In the genomic region with DNA sequence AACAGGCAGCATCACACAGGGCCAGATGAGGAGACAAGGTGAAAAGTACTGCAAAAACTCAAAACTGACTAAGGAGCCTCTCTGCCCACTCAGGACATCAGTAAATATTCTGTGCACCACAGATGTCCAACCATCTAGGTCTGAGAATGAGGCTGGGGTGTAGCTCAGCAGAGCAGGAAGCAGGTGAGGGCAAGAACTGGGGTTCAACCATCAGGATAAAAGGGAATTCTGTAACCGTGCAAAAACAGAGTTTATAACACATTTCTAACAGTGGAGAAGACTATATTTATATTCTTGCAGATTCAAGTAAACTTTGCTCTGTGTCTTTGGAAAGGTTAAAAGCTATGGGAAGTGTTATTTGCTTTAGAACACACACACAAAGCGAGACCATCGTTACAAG, we compare ENCODE assay signal across 15 mouse cellular contexts. TPM values are rescaled to one million over a fixed set of nuclear protein-coding genes. Genes with fewer than 3 reads are reported as not detected.
A peak's percentile ranks its signal among the peaks of the same experiment; 100 is the strongest.
DNase-seq lines count a peak whose midpoint lies in the region; ATAC-seq and TF ChIP-seq lines count a peak whose summit lies in the region.
"Had no signal": no experiment of that assay in that cellular context is flagged by ENCODE, and none has a peak within 500 bp of the region (broad histone marks: within the 10 kb centered on the region; RNA-seq: fewer than 3 reads in every experiment).

No protein-coding gene starts in this region.

- peak overlapping the region; percentile 79 for H3K4me3 ChIP-seq in liver, embryonic 13.5 days (replicated peaks)
- no peak overlapping the region for H3K4me3 ChIP-seq in embryonic facial prominence, embryonic 15.5 days (replicated peaks)
- H3K4me3 ChIP-seq in intestine, embryonic 14.5 days (ENCODE audit: low read depth, low read length), result no peak overlapping the region
- no peak overlapping the region for H3K4me3 ChIP-seq in myocyte
- H3K4me3 ChIP-seq: layer of hippocampus, adult 2 months had no signal

- no peak for TF ChIP-seq POLR2A in myocyte (IDR thresholded peaks at IDR 0.05; ENCODE audit: insufficient read length, low read depth)

- H3K4me2 ChIP-seq in liver, embryonic 13.5 days, result peak overlapping the region; percentile 75
- H3K4me2 ChIP-seq in embryonic facial prominence, embryonic 15.5 days (replicated peaks), result peak overlapping the region; percentile 64
- H3K4me2 ChIP-seq in intestine, embryonic 14.5 days (ENCODE audit: low read length), result peak overlapping the region; percentile 18; the same call in 1 of the 2 replicates
- peak overlapping the region; percentile 20 for H3K4me2 ChIP-seq in myocyte (ENCODE audit: low read depth)

- peaks cover 66% of the 10 kb centered on the region for H3K79me2 ChIP-seq in myocyte (ENCODE audit: control insufficient read depth, insufficient read depth)

- no peak for DNase-seq in liver, embryonic 13.5 days
- DNase-seq in liver, result no peak
- DNase-seq in intestine, embryonic 14.5 days (ENCODE audit: low spot score), result no peak
- no peak for DNase-seq in layer of hippocampus, adult 18-20 months (ENCODE audit: low spot score in 2 of 2)
- no peak for DNase-seq in cerebellum, adult 8-10 months
- DNase-seq: adrenal gland, adult 2 months; kidney, adult 2 months; thymus, postnatal 25 days had no signal

- 78% methylated on average over 3 of the region's 3 CpGs for WGBS in liver, embryonic 13.5 days (ENCODE audit: insufficient replicate concordance)
- WGBS in embryonic facial prominence, embryonic 15.5 days, result 76% methylated on average over 3 of the region's 3 CpGs
- 53% methylated on average over 3 of the region's 3 CpGs for WGBS in intestine, embryonic 14.5 days

- H3K27ac ChIP-seq in liver, embryonic 13.5 days, result no peak overlapping the region
- H3K27ac ChIP-seq in embryonic facial prominence, embryonic 15.5 days (replicated peaks), result no peak overlapping the region
- H3K27ac ChIP-seq in intestine, embryonic 14.5 days (ENCODE audit: low read depth), result no peak overlapping the region
- H3K27ac ChIP-seq: layer of hippocampus, adult 2 months had no signal

- peaks cover 4% of the 10 kb centered on the region; the same call in 1 of the 2 replicates for H3K27me3 ChIP-seq in liver, embryonic 13.5 days
- H3K27me3 ChIP-seq in embryonic facial prominence, embryonic 15.5 days, result no peaks in the 10 kb centered on the region
- H3K27me3 ChIP-seq in intestine, embryonic 14.5 days (replicated peaks; ENCODE audit: control insufficient read depth, insufficient read depth, low read length), result no peaks in the 10 kb centered on the region
- H3K27me3 ChIP-seq in myocyte (ENCODE audit: control insufficient read depth, insufficient read depth, insufficient read length), result no peaks in the 10 kb centered on the region
- H3K27me3 ChIP-seq: heart, embryonic 12.5 days had no signal

- H3K9ac ChIP-seq in liver, embryonic 13.5 days, result 0 out of 2 replicates have a peak overlapping the region, but pooled peaks have one; percentile 22
- no peak overlapping the region for H3K9ac ChIP-seq in embryonic facial prominence, embryonic 15.5 days
- no peak overlapping the region for H3K9ac ChIP-seq in intestine, embryonic 14.5 days (ENCODE audit: low read length)
- H3K9ac ChIP-seq: heart, embryonic 12.5 days had no signal

- peaks cover 2% of the 10 kb centered on the region; the same call in 1 of the 2 replicates for H3K36me3 ChIP-seq in liver, embryonic 13.5 days
- H3K36me3 ChIP-seq in embryonic facial prominence, embryonic 15.5 days, result no peaks in the 10 kb centered on the region
- H3K36me3 ChIP-seq in intestine, embryonic 14.5 days (ENCODE audit: control insufficient read depth, insufficient read depth, low read length), result no peaks in the 10 kb centered on the region
- no peaks in the 10 kb centered on the region for H3K36me3 ChIP-seq in myocyte (ENCODE audit: control insufficient read depth, insufficient read depth)
- H3K36me3 ChIP-seq: heart, embryonic 12.5 days had no signal

- H3ac ChIP-seq in myocyte (ENCODE audit: control insufficient read depth, insufficient read length), result no peak overlapping the region

- no peak for ATAC-seq in liver, embryonic 13.5 days (ENCODE audit: low read depth)
- ATAC-seq in embryonic facial prominence, embryonic 15.5 days (ENCODE audit: insufficient number of reproducible peaks, low FRiP score, low TSS enrichment, low read depth), result no peak
- no peak for ATAC-seq in intestine, embryonic 14.5 days (replicated peaks; ENCODE audit: low FRiP score, low TSS enrichment, low read depth)
- no peak for ATAC-seq in frontal cortex, adult (ENCODE audit: low TSS enrichment)
- ATAC-seq: CD4-positive, CD25-positive, alpha-beta regulatory T cell, adult 4 months had no signal

- peaks cover 59% of the 10 kb centered on the region for H3K4me1 ChIP-seq in liver, embryonic 13.5 days (replicated peaks)
- H3K4me1 ChIP-seq in embryonic facial prominence, embryonic 15.5 days, result peaks cover 26% of the 10 kb centered on the region
- peaks cover 25% of the 10 kb centered on the region for H3K4me1 ChIP-seq in intestine, embryonic 14.5 days (replicated peaks; ENCODE audit: control insufficient read depth, insufficient read depth, low read length)

- no peaks in the 10 kb centered on the region for H3K9me3 ChIP-seq in liver, embryonic 13.5 days (replicated peaks)
- H3K9me3 ChIP-seq in embryonic facial prominence, embryonic 15.5 days (replicated peaks), result no peaks in the 10 kb centered on the region
- no peaks in the 10 kb centered on the region for H3K9me3 ChIP-seq in intestine, embryonic 14.5 days (ENCODE audit: control insufficient read depth, low read length)
- H3K9me3 ChIP-seq: heart, embryonic 12.5 days had no signal

TF ChIP-seq in myocyte, 11 proteins besides CTCF, POLR2A, EP300 and RAD21:
- no peak for TF ChIP-seq MYOG (IDR thresholded peaks at IDR 0.05; ENCODE audit: control insufficient read depth in 1 of 3, insufficient read depth in 1 of 3, insufficient read length in 2 of 3, low read depth in 2 of 3)
- TF ChIP-seq MYOD1 (IDR thresholded peaks at IDR 0.05; ENCODE audit: control insufficient read depth in 1 of 3, insufficient read length in 2 of 3, low read depth in 2 of 3), result no peak
- TF ChIP-seq MAX (IDR thresholded peaks at IDR 0.05; ENCODE audit: low read depth), result no peak
- TF ChIP-seq E2F4 (IDR thresholded peaks at IDR 0.05; ENCODE audit: insufficient read depth), result no peak
- TF ChIP-seq USF1 (IDR thresholded peaks at IDR 0.05; ENCODE audit: low read depth), result no peak
- TF ChIP-seq REST (IDR thresholded peaks at IDR 0.05; ENCODE audit: insufficient read depth, insufficient read length), result no peak
- no peak for TF ChIP-seq SRF (IDR thresholded peaks at IDR 0.05; ENCODE audit: control insufficient read depth, insufficient read length, low read depth)

RNA-seq across cellular contexts. Expression of a gene that starts 2.3 kb away (rescaled TPM):
- polyA plus RNA-seq in liver, embryonic 13.5 days (2015; fragmentation: Nextera tagmentation; extraction: Ambion mirVana), result 35.9 and 45.0 TPM in 2 replicates
- polyA plus RNA-seq in embryonic facial prominence, embryonic 15.5 days (2015; fragmentation: Nextera tagmentation; extraction: Ambion mirVana), result 68.1 and 75.8 TPM in 2 replicates
- polyA plus RNA-seq in intestine, embryonic 14.5 days (2014; fragmentation: Nextera tagmentation; extraction: Ambion mirVana), result 55.8 and 68.3 TPM in 2 replicates
- 16.4 TPM for polyA plus RNA-seq in myocyte (2012; fragmentation: generic; extraction: Trizol)
- total RNA-seq in layer of hippocampus, adult 18-20 months (2021), result 10 to 100 TPM; 10.8 to 14.1 TPM

RNA-seq across cellular contexts. Expression of a gene that starts 19.7 kb away (rescaled TPM):
- polyA plus RNA-seq in liver, embryonic 13.5 days (2015; fragmentation: Nextera tagmentation; extraction: Ambion mirVana), result 0.37 and 0.56 TPM in 2 replicates
- polyA plus RNA-seq in embryonic facial prominence, embryonic 15.5 days (2015; fragmentation: Nextera tagmentation; extraction: Ambion mirVana), result 1.2 and 1.6 TPM in 2 replicates
- polyA plus RNA-seq in intestine, embryonic 14.5 days (2014; fragmentation: Nextera tagmentation; extraction: Ambion mirVana), result 0.20 and 0.63 TPM in 2 replicates
- polyA plus RNA-seq in myocyte (2012; fragmentation: generic; extraction: Trizol), result 2.9 TPM
- total RNA-seq in layer of hippocampus, adult 18-20 months (2021), result not detected
- total RNA-seq: adrenal gland, adult 2 months; liver, adult 2 months had no signal
- polyA plus RNA-seq: adrenal gland, adult 2 months; CD4-positive, CD25-positive, alpha-beta regulatory T cell, adult 4 months; heart, embryonic 12.5 days; kidney, adult 2 months; liver, adult 2 months had no signal

Comparison
In these comparisons a context has a peak if more than half of its experiments do, and no peak if none do; other contexts are left out.
1. H3K4me2 ChIP-seq: peak in every context shown above with its lines; median percentile 75 in liver, embryonic 13.5 days; 64 in embryonic facial prominence, embryonic 15.5 days; 20 in myocyte; 18 in intestine, embryonic 14.5 days.